Mouse (Mus musculus) forebrain, embryonic 15.5 days (tissue): ENCODE measurements around the gene Adcyap1r1. TPM values are rescaled to one million over a fixed set of nuclear protein-coding genes. Genes with fewer than 3 reads are reported as not detected.
A peak's percentile ranks its signal among the peaks of the same experiment; 100 is the strongest.

Source experiments
- ATAC-seq: fragments of 200-750 bp; cut with Nextera tagmentation; replicated peaks from 2 replicates; pipeline ENCODE4 v1.8.0; 2017; ENCODE audit warnings: mild to moderate bottlenecking, moderate TSS enrichment, moderate library complexity
- H3K27ac ChIP-seq: fragments of 300-500 bp; sonication (generic); replicated peaks from 2 replicates; pipeline ENCODE4 v1.5.1; 2015; ENCODE audit warnings: mild to moderate bottlenecking, inconsistent platforms
- H3K27me3 ChIP-seq: fragments of 300-500 bp; sonication (generic); 2 replicates; pipeline ENCODE4 v1.6.1; 2015; ENCODE audit warnings: inconsistent platforms
- H3K36me3 ChIP-seq: fragments of 300-500 bp; sonication (generic); 2 replicates; pipeline ENCODE4 v1.6.1; 2015; ENCODE audit warnings: mild to moderate bottlenecking, inconsistent platforms
- H3K4me1 ChIP-seq: fragments of 300-500 bp; sonication (generic); 2 replicates; pipeline ENCODE4 v1.6.1; 2015; ENCODE audit warnings: inconsistent platforms
- H3K4me2 ChIP-seq: fragments of 300-500 bp; sonication (generic); replicated peaks from 2 replicates; pipeline ENCODE4 v1.6.1; 2015; ENCODE audit warnings: mild to moderate bottlenecking, inconsistent platforms
- H3K4me3 ChIP-seq: fragments of 300-500 bp; sonication (generic); 2 replicates; pipeline ENCODE4 v1.5.1; 2015; ENCODE audit warnings: mild to moderate bottlenecking, inconsistent platforms
- H3K9ac ChIP-seq: fragments of 300-500 bp; sonication (generic); replicated peaks from 2 replicates; pipeline ENCODE4 v1.6.1; 2015; ENCODE audit warnings: mild to moderate bottlenecking, inconsistent platforms
- H3K9me3 ChIP-seq: fragments of 300-500 bp; sonication (generic); 2 replicates; pipeline ENCODE4 v1.6.1; 2016; ENCODE audit warnings: inconsistent platforms
- WGBS: fragments of 180-500 bp; shearing (Covaris S2); methylation state at CpG from one replicate; pipeline ENCODE4 v1.1.7; 2015; ENCODE audit warnings: mixed read lengths; 5-methylcytosine and 5-hydroxymethylcytosine counted together
- polyA plus RNA-seq: library from polyadenylated mRNA; unstranded; fragments of >200 nt; fragmentation: Nextera tagmentation; extraction: Ambion mirVana; gene quantifications from 2 replicates; pipeline ENCODE4 v1.2.1, GENCODE M21; 2015

The Adcyap1r1 gene
- polyA plus RNA-seq = 31.5 and 32.1 TPM in 2 replicates

DNA sequence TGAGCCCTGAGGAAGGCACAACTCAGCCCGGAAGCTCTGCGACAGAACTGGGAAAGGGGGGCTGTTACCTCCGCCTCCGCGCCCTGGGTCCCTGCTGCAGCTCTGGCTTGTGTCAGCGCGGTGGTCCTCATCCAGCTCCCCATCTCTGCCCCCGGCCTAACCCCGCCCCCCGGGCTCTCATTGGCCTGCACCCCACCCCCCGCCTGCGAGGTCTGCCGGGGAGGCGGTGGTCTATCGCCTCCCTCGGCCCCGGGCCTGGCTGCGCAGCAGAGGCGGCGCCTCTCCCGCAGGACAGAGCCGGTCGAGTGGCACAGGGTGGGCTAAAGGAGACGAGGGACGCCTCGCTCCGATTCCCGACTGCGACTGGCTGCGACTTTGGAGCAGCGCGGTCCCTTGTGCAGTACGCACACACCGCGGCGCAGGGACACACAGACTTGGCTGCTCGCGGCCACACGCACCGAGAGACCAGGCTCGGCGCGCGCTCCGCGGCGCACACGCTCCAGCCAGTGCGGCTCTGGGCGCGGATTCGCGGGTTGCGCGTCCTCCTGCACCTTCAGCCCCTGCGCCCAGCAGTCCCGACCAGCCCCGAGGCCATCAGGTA lies at the start of gene Adcyap1r1:
Gene Adcyap1r1 (plus strand): TSS at position 208 of the 601 bp plus-strand sequence.
- WGBS = 1% methylated on average over 58 of the region's 58 CpGs
- ATAC-seq = peak; percentile 89
- Histone ChIP-seq H3K4me3 (peak within 1 kb of the TSS; percentile 63), H3K9me3 (no peaks in the 10 kb centered on the region), H3K27ac (peak within 1 kb of the TSS; percentile 88), H3K4me1 (peaks cover 60% of the 10 kb centered on the region), H3K9ac (peak within 1 kb of the TSS; percentile 75), H3K27me3 (no peaks in the 10 kb centered on the region), H3K4me2 (peak within 1 kb of the TSS; percentile 78), H3K36me3 (no peaks in the 10 kb centered on the region)

- Histone ChIP-seq H3K27me3 (no peaks in the 10 kb centered on the region), H3K4me3 (no peak overlapping the region), H3K4me2 (no peak overlapping the region), H3K9me3 (no peaks in the 10 kb centered on the region), H3K36me3 (no peaks in the 10 kb centered on the region), H3K9ac (no peak overlapping the region), H3K4me1 (peaks cover 40% of the 10 kb centered on the region), H3K27ac (0 out of 2 replicates have a peak overlapping the region, but pooled peaks have one; percentile 9)
- ATAC-seq = no peak
- 74% methylated on average over 9 of the region's 9 CpGs for WGBS
Observed at GRCm38 (mm10) chr6:55402041-55402776, 49.6 kb upstream of the Adcyap1r1 start.

DNA sequence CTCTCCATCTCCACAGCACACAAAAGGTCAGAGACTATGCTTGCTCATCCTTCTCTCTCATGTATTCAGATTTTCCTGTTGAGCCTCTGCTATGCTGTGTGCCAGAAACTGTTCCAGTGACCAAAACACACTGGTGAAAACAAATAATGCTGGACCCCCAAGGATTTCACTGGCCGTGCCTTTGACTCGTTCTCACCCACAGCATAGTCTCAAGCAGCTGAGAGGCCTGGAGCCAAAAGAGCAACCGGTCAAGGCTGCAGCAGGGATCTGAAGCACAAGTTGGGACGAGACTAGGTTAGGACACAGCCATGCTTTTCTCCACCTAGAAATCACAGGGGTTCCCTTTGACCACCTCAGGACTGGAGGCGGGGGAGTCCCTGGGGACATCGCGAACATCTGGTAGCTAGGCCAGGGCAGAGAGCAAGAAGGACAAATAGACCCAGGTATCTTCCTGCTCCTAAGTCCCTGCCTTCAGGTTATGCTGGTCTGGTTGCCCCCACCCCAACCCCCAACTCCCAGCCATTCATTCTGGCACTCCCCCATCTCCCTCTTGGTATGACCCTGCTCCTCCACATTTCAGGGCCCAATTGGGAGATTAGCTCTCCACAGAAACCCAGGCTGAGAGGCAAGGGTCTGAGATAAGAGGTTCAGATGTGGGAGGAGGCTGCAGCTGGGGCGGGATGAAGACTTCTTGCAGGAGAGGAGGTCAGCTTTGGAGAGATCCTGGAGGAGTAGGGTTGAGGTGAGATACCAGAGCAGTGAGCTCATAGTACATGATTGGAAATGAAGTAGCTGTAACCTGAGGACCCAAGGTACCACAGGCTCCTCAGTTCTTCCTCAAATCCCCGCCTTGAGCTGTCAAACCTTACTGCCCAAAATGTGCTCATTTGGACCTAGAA lies 48.1 kb upstream of the Adcyap1r1 start:
- 83% methylated on average over 9 of the region's 9 CpGs for WGBS
- H3K4me2 ChIP-seq = no peak overlapping the region
- H3K9me3 ChIP-seq = no peaks in the 10 kb centered on the region
- H3K9ac ChIP-seq = no peak overlapping the region
- H3K4me3 ChIP-seq = no peak overlapping the region
- peaks cover 34% of the 10 kb centered on the region for H3K4me1 ChIP-seq
- H3K36me3 ChIP-seq = no peaks in the 10 kb centered on the region
- ATAC-seq = no peak
- H3K27me3 ChIP-seq = no peaks in the 10 kb centered on the region
- no peak overlapping the region for H3K27ac ChIP-seq

GRCm38 (mm10) chr6:55404421-55404990 lies 47.3 kb upstream of the Adcyap1r1 start:
- Histone ChIP-seq H3K36me3 (no peaks in the 10 kb centered on the region), H3K9me3 (no peaks in the 10 kb centered on the region), H3K4me1 (peaks cover 26% of the 10 kb centered on the region), H3K27me3 (no peaks in the 10 kb centered on the region), H3K4me3 (no peak overlapping the region), H3K9ac (no peak overlapping the region), H3K27ac (no peak overlapping the region), H3K4me2 (no peak overlapping the region)
- no peak for ATAC-seq
- 81% methylated on average over 5 of the region's 5 CpGs for WGBS

DNA sequence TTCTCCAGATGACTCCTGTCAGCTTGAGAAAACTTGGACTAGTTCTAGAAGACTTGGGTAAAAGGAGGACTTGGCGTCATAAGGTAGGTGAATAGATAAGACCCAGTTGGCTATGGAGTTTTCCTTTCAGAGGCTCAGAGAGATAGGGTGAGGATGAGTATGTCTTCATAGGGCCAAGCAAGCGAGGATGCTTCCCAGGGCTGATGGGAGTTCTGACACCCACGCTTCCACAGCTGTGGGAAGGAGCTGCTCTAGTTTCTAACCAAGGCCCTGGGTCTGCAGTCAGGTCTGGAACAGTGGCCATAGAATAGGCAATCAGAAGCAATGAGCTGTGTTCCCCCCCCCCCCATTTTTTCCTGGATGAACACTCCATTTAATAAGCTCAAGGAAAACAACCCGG lies 44.4 kb upstream of the Adcyap1r1 start:
- WGBS = 90% methylated on average over 4 of the region's 4 CpGs
- H3K4me3 ChIP-seq = no peak overlapping the region
- no peak overlapping the region for H3K9ac ChIP-seq
- H3K27ac ChIP-seq = no peak overlapping the region
- no peaks in the 10 kb centered on the region for H3K36me3 ChIP-seq
- peaks cover 10% of the 10 kb centered on the region for H3K4me1 ChIP-seq
- H3K4me2 ChIP-seq = no peak overlapping the region
- ATAC-seq = no peak
- H3K27me3 ChIP-seq = no peaks in the 10 kb centered on the region
- H3K9me3 ChIP-seq = no peaks in the 10 kb centered on the region

DNA sequence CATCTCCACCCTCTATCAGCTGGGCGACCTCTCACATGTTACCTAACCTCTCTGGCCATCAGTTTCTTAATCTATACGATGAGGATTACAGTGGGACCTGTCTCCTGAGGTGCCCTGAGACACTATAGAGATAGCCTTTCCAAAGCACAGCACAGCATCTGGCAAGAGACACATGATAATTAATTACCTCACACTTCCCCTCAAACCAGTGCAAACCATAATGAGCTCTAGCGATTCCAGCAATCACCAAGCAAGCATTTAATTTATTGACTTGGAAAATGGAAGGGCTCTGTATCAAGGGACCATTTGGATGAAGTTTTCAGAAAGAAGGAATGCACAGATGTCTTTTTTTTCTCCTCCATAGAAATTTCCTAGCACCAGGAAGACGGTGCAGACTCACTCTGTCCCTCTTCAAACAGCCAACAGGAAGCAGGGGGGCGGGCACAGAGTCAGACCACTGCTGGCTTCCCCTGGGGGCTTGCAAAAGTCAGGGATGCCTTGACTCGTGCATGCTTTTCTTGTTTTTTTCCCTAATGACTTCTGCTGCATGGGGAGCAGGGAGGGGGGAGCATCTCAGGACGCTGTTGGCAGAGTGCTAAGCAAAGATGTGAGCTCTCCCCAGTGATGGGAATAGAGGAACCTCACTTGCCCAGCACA lies 41.5 kb upstream of the Adcyap1r1 start:
- H3K4me1 ChIP-seq = peaks cover 8% of the 10 kb centered on the region
- 49% methylated on average over 7 of the region's 7 CpGs for WGBS
- ATAC-seq = no peak
- no peak overlapping the region for H3K9ac ChIP-seq
- no peaks in the 10 kb centered on the region for H3K9me3 ChIP-seq
- peak overlapping the region; percentile 36; the same call in 1 of the 2 replicates for H3K27ac ChIP-seq
- no peaks in the 10 kb centered on the region for H3K27me3 ChIP-seq
- H3K36me3 ChIP-seq = no peaks in the 10 kb centered on the region
- no peak overlapping the region for H3K4me2 ChIP-seq
- H3K4me3 ChIP-seq = no peak overlapping the region

DNA sequence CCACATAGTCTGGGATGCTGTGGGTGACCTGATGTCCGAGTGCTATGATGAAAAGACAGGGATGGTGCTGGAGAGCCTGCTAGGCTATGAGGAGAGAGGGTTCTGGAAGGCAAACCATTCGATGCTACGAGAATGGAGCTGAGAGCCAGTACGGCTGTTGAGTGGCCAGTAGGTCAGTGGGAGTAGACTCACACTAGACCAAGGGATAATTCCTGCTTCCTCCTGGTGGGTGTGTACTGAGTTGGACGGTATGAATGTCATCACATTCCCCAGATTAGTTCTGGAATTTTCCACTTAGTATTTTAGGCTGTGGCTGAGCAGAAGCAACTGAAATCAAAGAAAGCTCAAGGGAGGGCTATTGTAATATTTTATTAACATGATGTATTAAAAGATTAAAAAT lies 40.8 kb upstream of the Adcyap1r1 start:
- Histone ChIP-seq H3K27ac (no peak overlapping the region), H3K9me3 (no peaks in the 10 kb centered on the region)

DNA sequence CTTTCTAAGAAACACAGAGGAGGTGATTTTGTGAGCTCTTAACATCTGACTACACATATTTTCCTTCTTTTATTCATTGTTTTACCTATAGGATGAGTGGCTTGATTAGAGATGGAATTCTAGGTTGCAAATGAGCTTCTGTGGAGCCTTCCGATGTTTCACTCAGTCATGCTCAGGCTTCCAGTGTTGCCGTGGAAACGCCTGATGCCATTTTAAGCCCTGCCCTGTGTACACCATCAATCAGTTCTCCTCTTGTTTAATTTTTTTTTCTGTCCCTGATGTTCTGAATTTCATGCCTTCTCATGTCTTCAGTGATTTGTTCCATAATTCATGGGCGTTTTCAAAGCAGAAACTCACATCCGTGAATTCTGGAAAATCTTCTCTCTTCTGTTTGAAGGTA lies 35.6 kb upstream of the Adcyap1r1 start:
- no peak overlapping the region for H3K27ac ChIP-seq
- no peak overlapping the region for H3K4me3 ChIP-seq
- H3K9ac ChIP-seq = no peak overlapping the region
- H3K4me1 ChIP-seq = peaks cover 19% of the 10 kb centered on the region
- H3K36me3 ChIP-seq = no peaks in the 10 kb centered on the region
- H3K9me3 ChIP-seq = no peaks in the 10 kb centered on the region
- WGBS = 57% methylated on average over 5 of the region's 5 CpGs
- H3K4me2 ChIP-seq = no peak overlapping the region
- H3K27me3 ChIP-seq = no peaks in the 10 kb centered on the region
- ATAC-seq = no peak

More for the DNA sequence above, 40.8 kb upstream of the Adcyap1r1 start:
- Histone ChIP-seq H3K4me3 (no peak overlapping the region), H3K4me1 (peaks cover 11% of the 10 kb centered on the region), H3K27me3 (no peaks in the 10 kb centered on the region), H3K9ac (no peak overlapping the region), H3K36me3 (no peaks in the 10 kb centered on the region), H3K4me2 (no peak overlapping the region)
- ATAC-seq = no peak
- 87% methylated on average over 5 of the region's 5 CpGs for WGBS

DNA sequence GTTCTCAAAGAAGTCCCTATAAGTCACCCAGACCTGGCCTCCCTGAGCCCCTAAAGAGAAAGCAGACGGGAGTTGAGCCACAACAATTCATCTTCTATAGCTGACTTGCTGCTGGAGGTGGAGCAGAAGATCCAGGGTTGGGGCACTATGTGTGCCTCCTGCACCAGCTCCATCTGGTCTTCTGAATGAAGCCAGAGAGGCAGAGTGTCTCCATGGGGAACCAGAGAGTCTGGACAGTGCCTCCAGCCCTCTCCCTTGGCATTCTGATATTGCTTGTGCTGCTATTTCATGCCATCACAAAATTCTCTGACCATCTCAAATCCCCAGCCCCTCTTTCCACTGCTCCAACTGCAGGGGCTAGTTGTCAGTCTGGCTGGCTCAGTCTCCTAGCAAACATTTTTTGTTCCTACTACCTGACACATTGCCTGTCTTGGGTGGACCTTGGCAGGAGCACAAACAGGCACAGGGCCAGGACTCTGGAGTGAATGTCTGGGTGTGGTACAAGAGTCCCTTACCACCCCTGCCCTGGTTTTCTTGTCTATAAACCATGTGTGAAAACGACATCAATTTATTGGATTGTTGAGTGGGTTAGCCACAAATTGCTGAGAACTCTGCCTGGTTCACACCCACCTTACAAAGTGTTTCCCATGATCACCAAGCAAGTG lies 32.9 kb upstream of the Adcyap1r1 start:
- H3K27me3 ChIP-seq = no peaks in the 10 kb centered on the region
- no peak overlapping the region for H3K27ac ChIP-seq
- ATAC-seq = no peak
- H3K4me1 ChIP-seq = peaks cover 24% of the 10 kb centered on the region
- H3K4me2 ChIP-seq = no peak overlapping the region
- no peak overlapping the region for H3K4me3 ChIP-seq
- no peak overlapping the region for H3K9ac ChIP-seq
- H3K9me3 ChIP-seq = no peaks in the 10 kb centered on the region
- no peaks in the 10 kb centered on the region for H3K36me3 ChIP-seq
- 72% methylated on average over 2 of the region's 2 CpGs for WGBS

- H3K4me2 ChIP-seq = no peak overlapping the region
- H3K27me3 ChIP-seq = no peaks in the 10 kb centered on the region
- no peaks in the 10 kb centered on the region for H3K36me3 ChIP-seq
- H3K4me3 ChIP-seq = no peak overlapping the region
- WGBS = 80% methylated on average over 3 of the region's 3 CpGs
- peaks cover 24% of the 10 kb centered on the region for H3K4me1 ChIP-seq
- H3K9ac ChIP-seq = no peak overlapping the region
- peak; percentile 26; the same call in 1 of the 2 replicates for ATAC-seq
- H3K27ac ChIP-seq = peak overlapping the region; percentile 74
- no peaks in the 10 kb centered on the region for H3K9me3 ChIP-seq
Observed at GRCm38 (mm10) chr6:55420411-55420810, 31.4 kb upstream of the Adcyap1r1 start.

DNA sequence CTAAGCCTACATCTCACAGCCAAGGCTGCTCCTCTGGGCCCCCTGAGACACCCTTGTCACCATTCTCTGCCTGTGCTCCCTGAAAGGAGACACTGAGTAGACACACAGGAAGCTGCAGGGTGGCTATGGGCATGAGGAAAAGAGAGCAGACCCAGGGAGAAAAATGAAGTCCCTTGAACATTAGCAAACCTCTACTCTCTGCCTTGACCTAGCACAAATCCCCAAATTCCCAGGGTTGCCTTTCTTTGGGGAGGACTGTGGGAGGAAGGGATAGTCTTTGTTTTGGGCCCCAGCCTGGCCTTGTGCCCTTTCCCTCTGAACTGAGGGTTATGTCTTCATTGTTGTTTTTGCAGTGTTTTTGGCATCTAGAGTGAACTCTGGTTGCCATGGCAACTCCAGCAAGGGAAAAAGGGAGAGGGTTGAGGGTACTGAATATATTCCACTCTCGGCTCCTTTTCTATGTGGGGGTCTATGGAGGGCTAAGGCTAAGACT lies 30.9 kb upstream of the Adcyap1r1 start:
- Histone ChIP-seq H3K4me3 (no peak overlapping the region), H3K27me3 (no peaks in the 10 kb centered on the region), H3K4me1 (peaks cover 23% of the 10 kb centered on the region), H3K36me3 (no peaks in the 10 kb centered on the region), H3K27ac (peak overlapping the region; percentile 74), H3K9me3 (no peaks in the 10 kb centered on the region), H3K4me2 (no peak overlapping the region), H3K9ac (no peak overlapping the region)
- 0% methylated on average over 1 of the region's 1 CpGs for WGBS
- ATAC-seq = peak; percentile 84
